Mouse (Mus musculus) lung, embryonic 14.5 days (tissue): ENCODE data around the gene Col4a3. TPM values are rescaled to one million over a fixed set of nuclear protein-coding genes. Genes with fewer than 3 reads are reported as not detected.

ENCODE experiments used
- ATAC-seq: fragments of 200-750 bp; cut with Nextera tagmentation; 2 replicates; pipeline ENCODE4 v1.8.0; 2017; ENCODE audit warnings: mild to moderate bottlenecking, moderate TSS enrichment, moderate library complexity; ENCODE audit not compliant: insufficient read depth
- DNase-seq: peaks from one replicate; pipeline ENCODE4 v3.0.0-alpha.2; 2015
- H3K27ac ChIP-seq: fragments of 300-500 bp; sonication (generic); 2 replicates; pipeline ENCODE4 v1.5.1; 2014; ENCODE audit warnings: low read depth, mild to moderate bottlenecking, moderate library complexity
- H3K27me3 ChIP-seq: fragments of 300-500 bp; sonication (generic); 2 replicates; pipeline ENCODE4 v1.6.1; 2014; ENCODE audit warnings: low read length, control low read depth; ENCODE audit not compliant: insufficient read depth
- H3K36me3 ChIP-seq: fragments of 300-500 bp; sonication (generic); 2 replicates; pipeline ENCODE4 v1.6.1; 2014; ENCODE audit warnings: control low read depth; ENCODE audit not compliant: insufficient read depth
- H3K4me1 ChIP-seq: fragments of 300-500 bp; sonication (generic); 2 replicates; pipeline ENCODE4 v1.6.1; 2014; ENCODE audit warnings: antibody characterized with exemption, control low read depth; ENCODE audit not compliant: insufficient read depth
- H3K4me2 ChIP-seq: fragments of 300-500 bp; sonication (generic); 2 replicates; pipeline ENCODE4 v1.6.1; 2014; ENCODE audit warnings: mild to moderate bottlenecking
- H3K4me3 ChIP-seq: fragments of 300-500 bp; sonication (generic); 2 replicates; pipeline ENCODE4 v1.5.1; 2014; ENCODE audit warnings: low read depth, low read length
- H3K9ac ChIP-seq: fragments of 300-500 bp; sonication (generic); 2 replicates; pipeline ENCODE4 v1.6.1; 2014
- H3K9me3 ChIP-seq: fragments of 300-500 bp; sonication (generic); 2 replicates; pipeline ENCODE4 v1.6.1; 2016; ENCODE audit warnings: low read depth, low read length, control low read depth
- CTCF ChIP-seq: IDR thresholded peaks from 2 replicates; pipeline ENCODE4 v1.5.1; 2016; ENCODE audit warnings: antibody characterized with exemption, low read depth
- WGBS: fragments of 180-500 bp; shearing (Covaris S2); extraction: QIAGEN DNeasy Blood & Tissue Kit; methylation state at CpG from one replicate; pipeline ENCODE4 v1.1.7; 2014; 5-methylcytosine and 5-hydroxymethylcytosine counted together
- polyA plus RNA-seq: library from polyadenylated mRNA; unstranded; fragments of >200 nt; fragmentation: Nextera tagmentation; extraction: Ambion mirVana; gene quantifications from 2 replicates; pipeline ENCODE4 v1.2.1, GENCODE M21; 2014

Col4a3 gene
- polyA plus RNA-seq, 1 experiment from 2014 or later: 3.8 TPM

DNA sequence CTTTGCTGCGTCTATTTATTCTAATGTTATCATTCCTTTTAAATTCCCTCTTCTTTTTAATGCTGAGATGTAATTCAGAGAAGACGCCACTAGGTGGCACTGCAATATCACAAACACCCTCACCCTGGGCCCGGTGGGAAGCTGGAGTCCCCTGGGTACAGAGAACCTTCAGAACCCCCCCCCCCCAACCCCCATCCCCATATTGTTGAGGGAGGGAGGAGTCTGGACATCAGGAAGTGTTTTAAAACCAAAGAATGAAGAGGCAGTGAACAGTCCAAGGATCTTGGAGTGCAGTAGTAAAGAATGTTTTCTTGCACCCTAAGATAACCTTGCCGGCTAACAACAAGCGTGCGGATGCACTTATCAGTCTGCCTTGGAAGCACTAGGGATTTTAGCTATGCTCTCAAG, 32.3 kb upstream of the Col4a3 start:
- Histone ChIP-seq H3K36me3 (no peaks in the 10 kb centered on the region), H3K27me3 (no peaks in the 10 kb centered on the region), H3K4me3 (no peak overlapping the region), H3K27ac (no peak overlapping the region), H3K9me3 (no peaks in the 10 kb centered on the region), H3K9ac (no peak overlapping the region), H3K4me1 (no peaks in the 10 kb centered on the region), H3K4me2 (peak overlapping the region; percentile 25)
- ATAC-seq (peak; percentile 97), DNase-seq (peak; percentile 81)
- TF ChIP-seq CTCF: peak; percentile 72
- WGBS: 17% methylated on average over 6 of the region's 6 CpGs

DNA sequence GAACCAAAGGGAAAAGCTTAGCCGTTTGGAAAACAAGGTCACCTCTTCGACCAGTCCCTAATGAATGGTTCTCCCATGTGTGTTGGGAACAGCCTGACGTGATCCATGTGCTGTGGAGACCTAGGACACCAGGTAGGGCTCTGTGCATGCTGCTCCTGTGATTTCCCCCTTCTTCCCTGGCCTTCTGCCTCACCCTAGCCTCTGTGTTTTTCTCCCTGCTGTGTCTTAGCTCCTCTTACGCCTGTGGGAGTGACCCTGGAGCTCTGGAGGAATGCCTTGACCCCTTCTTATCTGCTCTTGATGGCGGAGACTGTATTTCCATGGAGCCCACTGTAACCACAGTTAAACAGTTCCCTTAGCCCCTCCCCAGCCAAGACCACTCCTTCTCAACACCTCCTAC, 31.8 kb upstream of the Col4a3 start:
- peak overlapping the region; percentile 25; the same call in 1 of the 2 replicates for H3K4me2 ChIP-seq
- DNase-seq (no peak), ATAC-seq (peak; percentile 55)
- H3K36me3 ChIP-seq: no peaks in the 10 kb centered on the region
- H3K27ac ChIP-seq: no peak overlapping the region
- H3K9ac ChIP-seq: no peak overlapping the region
- no peaks in the 10 kb centered on the region for H3K4me1 ChIP-seq
- 37% methylated on average over 5 of the region's 5 CpGs for WGBS
- H3K4me3 ChIP-seq: no peak overlapping the region
- no peaks in the 10 kb centered on the region for H3K9me3 ChIP-seq
- no peak for TF ChIP-seq CTCF
- no peaks in the 10 kb centered on the region for H3K27me3 ChIP-seq

DNA sequence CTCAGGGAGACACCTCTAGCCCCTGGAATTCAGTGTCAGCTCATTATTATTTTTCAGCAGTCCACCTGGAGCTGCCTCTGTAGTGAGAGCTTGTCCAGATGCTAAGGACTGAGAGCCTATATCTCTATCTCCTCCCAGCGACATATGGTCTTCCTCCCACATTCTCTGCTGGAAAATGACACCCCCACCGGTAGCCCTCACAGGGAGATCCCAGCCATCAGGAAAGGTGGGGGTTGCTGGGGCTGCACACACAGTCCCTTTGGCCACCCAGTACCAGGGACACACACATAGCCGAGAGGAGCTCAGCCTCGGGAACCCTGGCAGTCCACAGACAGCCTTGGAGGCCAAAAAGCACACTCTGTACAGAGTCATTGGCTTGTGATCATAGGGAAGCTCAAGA, 26.5 kb upstream of the Col4a3 start:
- Histone ChIP-seq H3K4me1 (no peaks in the 10 kb centered on the region), H3K9ac (no peak overlapping the region), H3K27me3 (no peaks in the 10 kb centered on the region), H3K27ac (no peak overlapping the region), H3K4me2 (no peak overlapping the region), H3K36me3 (no peaks in the 10 kb centered on the region), H3K4me3 (no peak overlapping the region), H3K9me3 (no peaks in the 10 kb centered on the region)
- no peak for DNase-seq
- WGBS: 48% methylated on average over 4 of the region's 4 CpGs
- no peak for ATAC-seq
- no peak for TF ChIP-seq CTCF

DNA sequence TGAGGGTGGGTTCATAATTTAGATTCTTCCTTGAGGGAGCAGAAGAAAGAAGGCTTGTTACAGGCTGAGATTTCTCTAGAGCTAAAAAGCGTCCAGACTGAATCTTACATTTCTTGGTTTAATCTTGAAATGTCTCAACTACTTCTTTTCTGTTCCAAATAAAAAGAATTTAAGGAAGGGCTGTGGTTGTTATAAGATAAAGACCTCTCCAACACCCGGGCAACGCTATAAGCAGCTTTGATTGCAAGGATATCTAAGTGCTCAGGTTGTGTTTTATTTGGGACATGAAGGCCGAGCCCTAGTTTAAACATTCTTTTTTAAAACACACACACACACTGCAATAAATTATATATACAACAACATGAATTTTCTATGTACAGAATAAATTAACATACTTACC, 17.3 kb upstream of the Col4a3 start:
- ATAC-seq (no peak), DNase-seq (no peak)
- Histone ChIP-seq H3K36me3 (no peaks in the 10 kb centered on the region), H3K27ac (no peak overlapping the region), H3K4me3 (no peak overlapping the region), H3K9me3 (no peaks in the 10 kb centered on the region), H3K27me3 (no peaks in the 10 kb centered on the region), H3K9ac (no peak overlapping the region), H3K4me2 (no peak overlapping the region), H3K4me1 (no peaks in the 10 kb centered on the region)
- TF ChIP-seq CTCF: no peak
- WGBS: 67% methylated on average over 4 of the region's 4 CpGs

- ATAC-seq (no peak), DNase-seq (peak; percentile 57)
- no peak overlapping the region for H3K4me3 ChIP-seq
- H3K27ac ChIP-seq: no peak overlapping the region
- H3K27me3 ChIP-seq: no peaks in the 10 kb centered on the region
- TF ChIP-seq CTCF: peak; percentile 55
- H3K9ac ChIP-seq: no peak overlapping the region
- no peaks in the 10 kb centered on the region for H3K4me1 ChIP-seq
- H3K4me2 ChIP-seq: no peak overlapping the region
- H3K36me3 ChIP-seq: no peaks in the 10 kb centered on the region
- H3K9me3 ChIP-seq: no peaks in the 10 kb centered on the region
- WGBS: 40% methylated on average over 1 of the region's 1 CpGs
Observed at GRCm38 (mm10) chr1:82571758-82572157, 15.0 kb upstream of the Col4a3 start.

- Histone ChIP-seq H3K9ac (no peak overlapping the region), H3K27ac (no peak overlapping the region), H3K4me2 (no peak overlapping the region), H3K4me1 (peaks cover 2% of the 10 kb centered on the region; the same call in 1 of the 2 replicates), H3K4me3 (no peak overlapping the region), H3K9me3 (no peaks in the 10 kb centered on the region), H3K36me3 (no peaks in the 10 kb centered on the region), H3K27me3 (no peaks in the 10 kb centered on the region)
- no peak for TF ChIP-seq CTCF
- ATAC-seq: no peak
- DNase-seq: no peak
- WGBS: 85% methylated on average over 3 of the region's 3 CpGs
Observed at GRCm38 (mm10) chr1:82575681-82576080, 11.0 kb upstream of the Col4a3 start.

DNA sequence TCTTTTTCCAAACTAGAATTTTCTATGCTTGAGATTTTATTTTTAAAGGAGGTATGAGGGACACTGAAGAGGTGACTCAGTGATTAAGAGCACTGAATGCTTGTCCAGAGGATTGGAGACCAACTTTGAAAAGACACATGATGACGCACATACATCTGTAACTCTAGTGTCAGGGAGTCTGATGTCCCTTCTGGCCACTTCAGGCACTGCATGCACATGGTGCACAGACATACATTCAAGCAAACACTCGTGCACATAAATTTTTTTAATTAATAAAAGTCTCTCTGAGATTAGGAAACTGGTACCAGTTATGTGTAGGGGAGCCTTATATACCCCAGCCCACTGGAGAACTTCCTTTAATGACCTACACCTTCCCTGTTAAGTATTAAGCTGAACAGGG, 10.5 kb upstream of the Col4a3 start:
- Histone ChIP-seq H3K27me3 (no peaks in the 10 kb centered on the region), H3K9ac (no peak overlapping the region), H3K4me1 (peaks cover 2% of the 10 kb centered on the region; the same call in 1 of the 2 replicates), H3K4me2 (no peak overlapping the region), H3K36me3 (no peaks in the 10 kb centered on the region), H3K27ac (no peak overlapping the region), H3K9me3 (no peaks in the 10 kb centered on the region), H3K4me3 (no peak overlapping the region)
- no peak for DNase-seq
- ATAC-seq: no peak
- WGBS: 84% methylated on average over 2 of the region's 2 CpGs
- peak; percentile 33 for TF ChIP-seq CTCF

DNA sequence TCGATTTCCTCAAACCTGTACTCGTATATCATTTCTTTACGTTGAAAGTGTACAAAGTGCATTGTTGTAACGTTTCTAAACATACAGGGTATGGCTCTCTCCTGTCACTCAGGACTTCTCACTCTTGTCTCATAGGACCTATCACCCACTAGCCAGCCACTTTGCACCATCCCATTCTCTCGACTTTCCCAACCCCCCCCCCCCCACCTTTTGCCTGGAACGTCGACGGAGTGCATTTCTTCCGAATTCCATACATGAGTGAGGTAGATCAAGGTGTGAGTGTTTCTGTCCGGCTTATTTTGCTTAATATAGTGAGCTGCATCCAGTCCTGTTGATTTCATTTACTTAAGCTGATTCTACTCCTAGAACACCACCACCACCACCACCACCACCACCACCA, 9.4 kb upstream of the Col4a3 start:
- H3K9me3 ChIP-seq: no peaks in the 10 kb centered on the region
- H3K9ac ChIP-seq: no peak overlapping the region
- no peak overlapping the region for H3K4me2 ChIP-seq
- 71% methylated on average over 10 of the region's 10 CpGs for WGBS
- TF ChIP-seq CTCF: no peak
- ATAC-seq (peak; percentile 52; the same call in 1 of the 2 replicates), DNase-seq (no peak)
- H3K4me3 ChIP-seq: no peak overlapping the region
- H3K27ac ChIP-seq: peak overlapping the region; percentile 46; the same call in 1 of the 2 replicates
- H3K27me3 ChIP-seq: no peaks in the 10 kb centered on the region
- peaks cover 2% of the 10 kb centered on the region; the same call in 1 of the 2 replicates for H3K4me1 ChIP-seq
- no peaks in the 10 kb centered on the region for H3K36me3 ChIP-seq
